Mouse (Mus musculus) bone marrow, adult 2 months (tissue): Measurements from ENCODE around the gene Tubg2. TPM values are rescaled to one million over a fixed set of nuclear protein-coding genes. Genes with fewer than 3 reads are reported as not detected.

ENCODE experiments used
- H3K27ac ChIP-seq: fragments of 200-500 bp; 2 replicates; pipeline ENCODE4 v1.5.1; 2012; ENCODE audit warnings: low read depth, mild to moderate bottlenecking, control low read depth, inconsistent platforms, low read length; ENCODE audit not compliant: control insufficient read depth, poor library complexity, insufficient read depth
- H3K4me1 ChIP-seq: fragments of 200-500 bp; 2 replicates; pipeline ENCODE4 v1.6.1; 2011; ENCODE audit warnings: low read length; ENCODE audit not compliant: control insufficient read depth, insufficient read depth
- H3K4me3 ChIP-seq: fragments of 200-500 bp; replicated peaks from 2 replicates; pipeline ENCODE3; 2011; ENCODE audit warnings: mild to moderate bottlenecking, low read depth, low read length, control low read depth; ENCODE audit not compliant: control insufficient read depth
- CTCF ChIP-seq: fragments of 200-500 bp; IDR thresholded peaks from 2 replicates; pipeline ENCODE4 v1.5.1; 2011; ENCODE audit warnings: low read length, control low read depth; ENCODE audit not compliant: control insufficient read depth, insufficient read depth
- POLR2A ChIP-seq: fragments of 200-500 bp; IDR thresholded peaks from 2 replicates; pipeline ENCODE4 v1.6.1; 2011; ENCODE audit warnings: low read depth, mild to moderate bottlenecking, control low read depth, low read length, borderline replicate concordance; ENCODE audit not compliant: control insufficient read depth
- WGBS: fragments of 180-500 bp; shearing (Covaris S2); methylation state at CpG from one replicate; pipeline ENCODE4 v1.1.7; 2018; 5-methylcytosine and 5-hydroxymethylcytosine counted together
- polyA plus RNA-seq: library from polyadenylated mRNA; stranded (reverse); fragments of >200 nt; gene quantifications from 2 replicates; pipeline ENCODE4 v1.2.4, GENCODE M21; 2011; ENCODE audit warnings: low replicate concordance; ENCODE audit not compliant: missing spikeins, insufficient read depth, insufficient read length

Tubg2 gene
- polyA plus RNA-seq, 1 experiment, result 3.4 TPM

DNA sequence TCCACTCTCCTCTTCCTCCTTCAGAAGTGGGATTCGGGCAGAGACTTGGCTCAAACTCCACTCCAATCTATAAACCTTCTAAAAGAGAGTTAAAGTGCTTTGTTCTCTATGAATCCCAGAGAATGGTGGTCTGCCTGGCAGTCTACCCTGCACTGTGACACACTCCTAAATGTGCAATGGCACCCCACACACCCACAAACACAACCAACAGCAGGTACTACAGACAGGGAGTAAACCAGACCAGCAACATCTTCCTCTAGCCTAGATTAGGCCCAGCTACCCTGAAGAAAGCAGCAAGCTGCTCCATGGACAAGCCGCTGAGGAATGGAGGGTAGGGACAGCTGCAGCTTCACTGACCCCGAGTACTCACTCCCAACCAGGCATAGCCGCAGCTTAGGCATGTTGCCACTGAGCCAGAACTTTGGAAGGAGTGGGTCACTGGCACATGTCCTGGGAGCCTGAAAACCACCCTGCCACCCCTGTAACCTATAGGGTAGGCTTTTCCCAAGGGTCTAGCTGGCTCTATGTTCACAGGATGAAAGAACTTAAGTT is 36.3 kb downstream of the Tubg2 start:
- TF ChIP-seq CTCF (no peak), POLR2A (no peak)
- H3K4me1 ChIP-seq, result no peaks in the 10 kb centered on the region; the same call in 1 of the 2 replicates
- no peak overlapping the region for H3K4me3 ChIP-seq
- H3K27ac ChIP-seq, result no peak overlapping the region
- WGBS, result 90% methylated on average over 4 of the region's 4 CpGs

- Histone ChIP-seq H3K4me1 (no peaks in the 10 kb centered on the region; the same call in 1 of the 2 replicates), H3K4me3 (no peak overlapping the region), H3K27ac (no peak overlapping the region)
- no peak for TF ChIP-seq CTCF
- TF ChIP-seq POLR2A, result no peak
- 72% methylated on average over 6 of the region's 6 CpGs for WGBS
Measured at GRCm38 (mm10) chr11:101192646-101193045, 36.9 kb downstream of the Tubg2 start.

- Histone ChIP-seq H3K4me3 (no peak overlapping the region), H3K4me1 (no peaks in the 10 kb centered on the region; the same call in 1 of the 2 replicates), H3K27ac (no peak overlapping the region)
- TF ChIP-seq POLR2A (no peak), CTCF (no peak)
- 84% methylated on average over 7 of the region's 7 CpGs for WGBS
Measured at GRCm38 (mm10) chr11:101193076-101193475, 37.4 kb downstream of the Tubg2 start.

- no peak overlapping the region for H3K27ac ChIP-seq
- TF ChIP-seq CTCF (no peak), POLR2A (no peak)
- 72% methylated on average over 5 of the region's 5 CpGs for WGBS
- no peak overlapping the region for H3K4me3 ChIP-seq
- H3K4me1 ChIP-seq, result no peaks in the 10 kb centered on the region; the same call in 1 of the 2 replicates
Measured at GRCm38 (mm10) chr11:101194137-101194536, 38.4 kb downstream of the Tubg2 start.

DNA sequence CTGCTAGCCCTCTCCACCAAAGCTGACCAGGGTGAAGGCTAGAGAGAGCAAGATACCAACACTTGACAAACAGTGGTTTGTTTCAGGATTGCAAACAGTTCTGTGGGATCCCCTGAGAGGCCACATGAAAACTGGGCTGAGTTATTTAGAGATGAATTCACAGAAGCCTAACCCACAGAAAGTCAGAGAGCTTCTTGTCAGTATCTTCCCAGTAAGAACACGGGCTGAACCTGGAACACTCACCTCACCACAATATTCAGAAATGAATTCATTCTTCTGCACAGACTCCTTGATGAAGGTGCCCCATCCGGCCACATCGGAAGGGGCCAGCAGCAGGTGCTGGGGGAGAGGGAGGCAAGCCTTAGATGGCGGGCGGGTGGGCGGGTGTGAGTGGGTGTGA is 38.9 kb downstream of the Tubg2 start:
- TF ChIP-seq POLR2A, result no peak
- TF ChIP-seq CTCF, result no peak

GRCm38 (mm10) chr11:101195101-101195500 is 39.4 kb downstream of the Tubg2 start:
- no peaks in the 10 kb centered on the region for H3K4me1 ChIP-seq
- TF ChIP-seq POLR2A (no peak), CTCF (no peak)
- H3K4me3 ChIP-seq, result no peak overlapping the region
- H3K27ac ChIP-seq, result no peak overlapping the region
- WGBS, result 25% methylated on average over 1 of the region's 1 CpGs

More for the DNA sequence above, 38.9 kb downstream of the Tubg2 start:
- WGBS, result 83% methylated on average over 6 of the region's 6 CpGs
- Histone ChIP-seq H3K4me1 (no peaks in the 10 kb centered on the region), H3K27ac (no peak overlapping the region), H3K4me3 (no peak overlapping the region)

DNA sequence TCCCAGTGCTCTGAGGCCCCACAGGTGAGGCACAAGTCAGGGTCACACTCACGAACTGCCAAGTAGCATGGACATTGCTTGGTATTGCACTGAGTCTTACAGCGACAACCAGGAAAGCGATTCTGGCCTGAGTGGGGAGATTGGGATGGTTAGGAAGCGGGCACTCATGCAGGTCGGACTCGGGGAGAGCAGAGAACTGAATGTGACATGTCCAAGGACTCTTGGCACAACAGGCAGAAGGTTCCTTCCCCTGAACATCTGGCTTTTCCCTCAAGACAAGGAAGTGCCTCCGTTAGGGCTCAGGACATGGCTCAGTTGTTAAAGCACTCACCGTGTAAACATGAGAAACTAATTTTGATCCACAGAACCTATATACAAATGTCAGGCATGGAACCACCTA is 39.9 kb downstream of the Tubg2 start:
- TF ChIP-seq CTCF (no peak), POLR2A (no peak)
- no peaks in the 10 kb centered on the region for H3K4me1 ChIP-seq
- no peak overlapping the region for H3K4me3 ChIP-seq
- 85% methylated on average over 8 of the region's 8 CpGs for WGBS
- no peak overlapping the region for H3K27ac ChIP-seq

DNA sequence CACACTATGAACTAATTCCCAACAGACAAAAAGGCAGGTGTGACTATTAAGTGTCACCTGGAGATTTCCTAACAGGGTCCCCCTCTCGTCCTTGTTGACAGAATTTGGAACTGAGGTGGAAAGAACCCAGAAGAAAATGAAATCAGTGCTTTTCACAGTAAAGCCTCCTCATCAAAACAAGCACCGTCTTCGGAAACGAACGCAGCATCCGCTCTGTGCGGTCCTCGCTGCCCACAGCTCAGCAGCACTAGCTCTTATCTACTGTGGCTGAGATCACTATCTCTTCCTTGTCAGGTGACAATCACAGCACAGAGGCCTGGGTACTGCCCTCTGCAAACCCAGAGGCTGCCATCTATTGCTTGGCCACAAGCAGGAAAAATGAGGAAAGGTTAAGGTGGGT is 40.5 kb downstream of the Tubg2 start:
- no peak overlapping the region for H3K4me3 ChIP-seq
- TF ChIP-seq CTCF, result no peak
- TF ChIP-seq POLR2A, result no peak
- no peak overlapping the region for H3K27ac ChIP-seq
- H3K4me1 ChIP-seq, result no peaks in the 10 kb centered on the region
- WGBS, result 89% methylated on average over 8 of the region's 8 CpGs

GRCm38 (mm10) chr11:101199555-101199954 is 43.8 kb downstream of the Tubg2 start:
- no peak for TF ChIP-seq CTCF
- no peak for TF ChIP-seq POLR2A
- Histone ChIP-seq H3K4me1 (no peaks in the 10 kb centered on the region), H3K4me3 (no peak overlapping the region), H3K27ac (no peak overlapping the region)
- WGBS, result 72% methylated on average over 3 of the region's 3 CpGs

DNA sequence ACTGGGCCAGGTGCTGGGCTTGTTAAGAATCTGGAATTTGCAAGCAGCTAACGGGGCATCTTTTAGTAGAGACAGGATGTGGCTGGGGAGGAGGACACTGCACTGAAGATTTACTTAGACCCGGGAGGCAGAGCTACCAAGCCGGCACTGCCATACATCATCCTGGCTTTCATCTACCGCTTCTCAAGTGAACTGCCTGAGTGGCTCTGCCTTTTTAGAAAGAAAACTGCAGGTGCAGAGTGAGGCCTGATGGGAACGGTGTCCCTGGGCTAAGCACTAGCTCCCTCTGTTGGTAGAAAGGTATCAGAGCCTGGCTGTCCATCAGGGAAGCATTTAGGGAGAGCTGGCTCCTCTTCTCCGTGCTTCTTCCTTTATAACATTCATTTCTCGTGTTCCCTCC is 45.3 kb downstream of the Tubg2 start:
- H3K4me1 ChIP-seq, result no peaks in the 10 kb centered on the region
- no peak overlapping the region for H3K4me3 ChIP-seq
- WGBS, result 47% methylated on average over 7 of the region's 7 CpGs
- TF ChIP-seq CTCF (peak; percentile 79), POLR2A (no peak)
- no peak overlapping the region for H3K27ac ChIP-seq

Other genes with a start within 250 kb of the Tubg2 start
- 21.4 and 60.0 TPM in 2 replicates for gene Stat3, start 216.4 kb upstream of the Tubg2 start, polyA plus RNA-seq
- 54.2 and 71.2 TPM in 2 replicates for gene Cavin1, start 185.0 kb upstream of the Tubg2 start, polyA plus RNA-seq
- 44.9 and 61.5 TPM in 2 replicates for gene Atp6v0a1, start 146.5 kb upstream of the Tubg2 start, polyA plus RNA-seq
- 3.4 and 5.6 TPM in 2 replicates for gene Naglu, start 85.9 kb upstream of the Tubg2 start, polyA plus RNA-seq
- 0.97 and 2.3 TPM in 2 replicates for gene Hsd17b1, start 77.5 kb upstream of the Tubg2 start, polyA plus RNA-seq
- 11.2 and 25.5 TPM in 2 replicates for gene Coasy, start 73.3 kb upstream of the Tubg2 start, polyA plus RNA-seq
- gene Mlx, start 68.6 kb upstream of the Tubg2 start, polyA plus RNA-seq, result 15.3 and 23.6 TPM in 2 replicates
- 12.6 and 14.3 TPM in 2 replicates for gene Psmc3ip, start 60.5 kb upstream of the Tubg2 start, polyA plus RNA-seq
- gene Retreg3, start 36.0 kb upstream of the Tubg2 start, polyA plus RNA-seq, result 34.4 and 49.4 TPM in 2 replicates
- gene Tubg1, start 36.0 kb upstream of the Tubg2 start, polyA plus RNA-seq, result 12.3 and 16.4 TPM in 2 replicates
- 0.54 and 1.5 TPM in 2 replicates for gene Cntnap1, start 14.6 kb downstream of the Tubg2 start, polyA plus RNA-seq
- 2.0 and 2.1 TPM in 2 replicates for gene Plekhh3, start 15.4 kb downstream of the Tubg2 start, polyA plus RNA-seq
- not detected in 2 replicates for gene Ccr10, start 19.5 kb downstream of the Tubg2 start, polyA plus RNA-seq
- 21.2 and 35.8 TPM in 2 replicates for gene Ezh1, start 70.6 kb downstream of the Tubg2 start, polyA plus RNA-seq
- gene Ramp2, start 90.1 kb downstream of the Tubg2 start, polyA plus RNA-seq, result 4.6 and 4.8 TPM in 2 replicates
- gene Vps25, start 97.8 kb downstream of the Tubg2 start, polyA plus RNA-seq, result 71.9 and 86.6 TPM in 2 replicates
- 5.5 and 19.8 TPM in 2 replicates for gene Wnk4, start 104.7 kb downstream of the Tubg2 start, polyA plus RNA-seq
- gene Cntd1, start 123.1 kb downstream of the Tubg2 start, polyA plus RNA-seq, result 1.3 and 2.2 TPM in 2 replicates
- gene Coa3, start 123.2 kb downstream of the Tubg2 start, polyA plus RNA-seq, result 34.2 and 61.9 TPM in 2 replicates
- 144 and 173 TPM in 2 replicates for gene Becn1, start 146.4 kb downstream of the Tubg2 start, polyA plus RNA-seq
- gene Psme3, start 160.3 kb downstream of the Tubg2 start, polyA plus RNA-seq, result 114 and 148 TPM in 2 replicates
- 11.0 and 12.4 TPM in 2 replicates for gene Aoc2, start 169.2 kb downstream of the Tubg2 start, polyA plus RNA-seq
- gene Aoc3, start 174.7 kb downstream of the Tubg2 start, polyA plus RNA-seq, result 0.82 and 1.0 TPM in 2 replicates
- gene G6pc, start 211.7 kb downstream of the Tubg2 start, polyA plus RNA-seq, result not detected in 2 replicates